Mouse (Mus musculus) G1E (cell line): ENCODE measurements around the gene N4bp3.

ENCODE experiments used
- CTCF ChIP-seq: IDR thresholded peaks from 2 replicates; pipeline ENCODE4 v1.5.1; 2012; ENCODE audit warnings: low read depth, low read length, inconsistent platforms, mixed read lengths
- GATA1 ChIP-seq: IDR thresholded peaks from 2 replicates; pipeline ENCODE4 v1.6.1; 2012; ENCODE audit warnings: borderline replicate concordance, low read length, inconsistent platforms, mixed read lengths

GRCm38 (mm10) chr11:51689343-51689742, 38.7 kb upstream of the N4bp3 start:
- TF ChIP-seq CTCF (no peak), GATA1 (no peak)
